Mouse (Mus musculus): ENCODE data around the gene Mrps35. TPM values are rescaled to one million over a fixed set of nuclear protein-coding genes. Genes with fewer than 3 reads are reported as not detected.

Gene Mrps35
- polyA plus RNA-seq (2016; fragmentation: Nextera tagmentation; extraction: Ambion mirVana): 109 and 122 TPM in 2 replicates

DNA sequence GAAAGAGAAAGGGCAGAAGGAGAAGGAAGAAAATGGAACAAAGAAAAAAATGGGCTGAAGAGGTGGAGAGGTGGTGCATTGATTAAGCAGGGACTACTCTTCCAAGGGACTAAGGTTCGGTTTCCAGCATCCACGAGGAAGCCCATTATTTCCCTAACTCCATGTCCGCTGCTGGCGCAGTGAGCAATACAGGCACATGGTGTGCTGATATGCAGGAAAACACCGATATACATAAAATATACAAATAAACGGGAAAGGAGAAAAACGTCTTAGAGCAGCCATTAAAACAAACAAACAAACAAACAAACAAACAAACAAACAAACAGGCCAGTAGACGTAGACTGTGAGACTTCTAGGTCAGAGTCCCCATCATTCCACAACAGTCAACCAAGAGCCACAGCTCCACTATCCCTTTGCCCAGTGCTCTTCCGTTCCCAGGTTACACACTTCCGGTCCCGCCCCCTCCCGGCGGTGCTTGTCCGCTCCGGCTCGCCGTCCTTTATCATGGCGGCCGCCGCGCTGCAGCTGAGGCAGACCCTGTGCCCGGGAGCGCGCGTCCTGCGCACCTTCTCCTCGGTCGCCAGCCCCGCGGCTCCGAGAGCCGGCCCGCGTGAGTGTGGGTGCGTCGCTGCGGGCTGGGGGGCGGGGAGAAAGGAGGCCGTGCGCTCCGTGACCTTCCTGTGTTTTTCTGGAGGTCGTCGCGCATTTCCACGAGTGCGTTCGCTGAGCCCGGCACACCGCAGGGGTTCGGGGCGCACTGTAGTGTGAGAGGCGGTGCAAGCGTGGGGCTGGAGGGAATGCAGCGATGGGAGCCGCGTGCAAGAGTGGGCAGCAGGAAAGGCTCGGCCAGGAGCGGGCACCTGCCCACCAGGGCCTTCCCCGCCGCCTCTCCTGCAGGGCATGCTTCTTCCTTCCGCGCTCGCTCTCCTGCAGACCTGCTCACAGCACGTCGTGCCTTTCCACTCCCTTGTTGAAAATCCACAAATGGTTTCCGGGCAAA lies at the start of gene Mrps35:
TSS of gene Mrps35 (plus strand) at position 474 of the 1,000 bp plus-strand sequence.
- Histone ChIP-seq H3K27ac (replicated peaks) (peak within 1 kb of the TSS; percentile 99), H3K36me3 (replicated peaks) (peaks cover 17% of the 10 kb centered on the region), H3K27me3 (replicated peaks; ENCODE audit: low read depth, poor library complexity, severe bottlenecking) (0 out of 2 replicates have a peak, but pooled peaks cover 4% of the 10 kb centered on the region), H3K4me1 (peaks cover 13% of the 10 kb centered on the region), H3K9me3 (no peaks in the 10 kb centered on the region), H3K4me3 (peak within 1 kb of the TSS; percentile 88)
- WGBS: 3% methylated on average over 66 of the region's 66 CpGs
- peak; percentile 94 for DNase-seq (ENCODE audit: low spot score)

DNA sequence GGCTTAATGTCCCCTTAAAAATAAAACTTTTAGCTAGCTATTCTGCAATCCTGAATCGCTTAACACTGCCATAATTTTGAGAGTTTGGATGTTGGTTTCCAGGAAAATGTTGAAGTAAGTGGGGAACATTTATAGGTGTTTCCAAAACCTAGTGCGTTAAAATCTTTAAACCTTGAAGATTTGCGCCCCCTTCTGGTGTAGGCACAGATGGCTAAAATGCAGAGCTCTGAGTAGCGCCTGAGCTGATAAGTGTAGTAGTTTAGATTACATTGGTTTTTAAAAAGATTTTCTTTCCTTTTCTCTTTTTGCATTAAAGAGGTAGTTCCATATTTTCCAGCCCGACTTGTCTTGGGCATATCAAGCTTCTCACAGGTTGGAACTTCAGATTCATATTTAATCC lies 48.3 kb upstream of the Mrps35 start:
- WGBS: 45% methylated on average over 5 of the region's 5 CpGs
- peak; percentile 50 for DNase-seq (ENCODE audit: low spot score)
- Histone ChIP-seq H3K9me3 (no peaks in the 10 kb centered on the region), H3K27me3 (replicated peaks; ENCODE audit: low read depth, poor library complexity, severe bottlenecking) (no peaks in the 10 kb centered on the region), H3K27ac (replicated peaks) (no peak overlapping the region), H3K4me1 (no peaks in the 10 kb centered on the region), H3K36me3 (replicated peaks) (peaks cover 26% of the 10 kb centered on the region), H3K4me3 (no peak overlapping the region)

DNA sequence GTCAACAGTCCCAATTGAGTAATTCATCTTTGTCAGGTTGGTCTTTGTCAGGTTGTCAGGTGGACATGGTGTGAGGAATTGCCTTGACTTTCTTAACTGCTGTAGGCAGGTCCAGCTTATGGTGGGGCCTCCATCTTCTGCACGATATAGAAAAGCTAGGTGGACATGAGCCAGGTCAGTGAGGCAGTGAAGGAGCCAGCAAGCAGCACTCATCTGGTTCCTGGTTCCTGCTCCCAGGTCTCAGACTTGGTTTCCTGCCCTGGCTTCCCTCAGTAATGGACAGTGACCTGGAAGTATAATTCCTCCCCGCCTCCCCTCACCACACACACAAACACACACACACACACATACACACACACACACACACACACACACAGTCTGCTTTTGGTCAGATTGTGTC lies 47.2 kb upstream of the Mrps35 start:
- WGBS: 82% methylated on average over 2 of the region's 2 CpGs

DNA sequence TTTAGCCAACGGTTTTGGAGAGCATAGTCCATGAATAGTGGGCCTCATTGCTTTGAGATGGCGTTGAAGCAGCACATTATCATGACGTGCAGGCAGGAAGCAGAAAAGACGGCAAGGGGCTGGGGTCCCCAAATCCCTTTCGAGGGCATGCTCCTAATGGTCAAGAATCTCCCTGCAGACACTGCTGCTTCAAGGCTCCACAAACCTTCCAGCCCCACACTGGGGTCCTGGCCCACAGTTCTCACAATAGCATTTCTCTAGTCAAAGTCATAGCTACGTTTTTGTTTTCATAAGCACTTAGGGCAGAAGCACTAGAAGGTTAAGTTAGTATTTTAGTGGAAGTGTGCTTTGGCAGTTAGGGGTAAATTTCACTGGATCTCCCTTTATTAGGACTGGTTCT lies 46.7 kb upstream of the Mrps35 start:
- 90% methylated on average over 6 of the region's 6 CpGs for WGBS
- Histone ChIP-seq H3K4me1 (no peaks in the 10 kb centered on the region), H3K27me3 (replicated peaks; ENCODE audit: low read depth, poor library complexity, severe bottlenecking) (no peaks in the 10 kb centered on the region), H3K27ac (replicated peaks) (no peak overlapping the region), H3K36me3 (replicated peaks) (peaks cover 33% of the 10 kb centered on the region), H3K9me3 (no peaks in the 10 kb centered on the region), H3K4me3 (no peak overlapping the region)
- no peak for DNase-seq (ENCODE audit: low spot score)

More for the DNA sequence above, 47.2 kb upstream of the Mrps35 start:
- no peak overlapping the region for H3K27ac ChIP-seq (replicated peaks)
- H3K4me3 ChIP-seq: no peak overlapping the region
- H3K36me3 ChIP-seq (replicated peaks): peaks cover 31% of the 10 kb centered on the region
- H3K27me3 ChIP-seq (replicated peaks; ENCODE audit: low read depth, poor library complexity, severe bottlenecking): no peaks in the 10 kb centered on the region
- no peaks in the 10 kb centered on the region for H3K4me1 ChIP-seq
- DNase-seq (ENCODE audit: low spot score): no peak
- no peaks in the 10 kb centered on the region for H3K9me3 ChIP-seq

DNA sequence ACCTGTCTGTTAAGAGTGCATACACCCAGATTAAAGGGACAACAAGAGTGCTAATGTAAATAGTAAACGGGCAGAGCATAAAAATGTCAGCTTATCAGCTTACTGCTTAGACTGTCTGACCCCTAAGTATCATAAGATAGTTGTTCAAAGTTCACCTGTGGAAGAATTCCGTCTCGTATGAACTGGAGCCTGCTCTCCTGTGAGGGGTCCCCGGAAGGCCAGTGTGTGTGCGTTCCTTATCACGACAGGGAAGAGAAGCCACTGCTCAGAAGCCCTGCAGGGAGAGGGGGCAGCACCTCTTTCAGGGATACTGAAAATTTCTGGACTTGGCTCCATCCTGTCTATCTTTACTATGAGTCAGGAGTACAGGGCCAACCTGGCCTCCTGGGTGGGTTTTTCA lies 45.6 kb upstream of the Mrps35 start:
- Histone ChIP-seq H3K27ac (replicated peaks) (no peak overlapping the region), H3K36me3 (replicated peaks) (peaks cover 38% of the 10 kb centered on the region), H3K27me3 (replicated peaks; ENCODE audit: low read depth, poor library complexity, severe bottlenecking) (no peaks in the 10 kb centered on the region), H3K9me3 (no peaks in the 10 kb centered on the region), H3K4me3 (no peak overlapping the region), H3K4me1 (no peaks in the 10 kb centered on the region)
- DNase-seq (ENCODE audit: low spot score): no peak
- 89% methylated on average over 6 of the region's 6 CpGs for WGBS

DNA sequence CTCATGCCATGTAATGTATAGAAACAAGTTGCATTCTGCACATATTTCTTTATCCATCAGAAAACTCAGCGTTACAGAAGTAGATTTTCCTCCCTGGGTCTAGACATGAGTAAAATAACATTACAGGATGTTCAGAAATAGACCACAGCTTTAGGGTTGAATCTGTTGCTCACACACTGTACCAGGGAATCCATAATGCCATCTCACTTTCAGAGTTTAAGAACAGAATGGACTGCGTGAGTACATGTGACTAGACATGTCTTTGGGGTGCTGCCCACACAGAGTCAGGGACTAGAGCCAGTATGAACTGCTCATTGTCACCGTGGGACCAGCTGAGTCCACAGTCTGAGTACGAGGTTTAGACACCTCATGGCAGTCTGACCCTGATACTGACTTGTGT lies 43.9 kb upstream of the Mrps35 start:
- H3K9me3 ChIP-seq: no peaks in the 10 kb centered on the region
- no peaks in the 10 kb centered on the region for H3K27me3 ChIP-seq (replicated peaks; ENCODE audit: low read depth, poor library complexity, severe bottlenecking)
- no peaks in the 10 kb centered on the region for H3K4me1 ChIP-seq
- no peak overlapping the region for H3K27ac ChIP-seq (replicated peaks)
- no peak overlapping the region for H3K4me3 ChIP-seq
- WGBS: 90% methylated on average over 4 of the region's 4 CpGs
- H3K36me3 ChIP-seq (replicated peaks): peaks cover 45% of the 10 kb centered on the region
- no peak for DNase-seq (ENCODE audit: low spot score)

DNA sequence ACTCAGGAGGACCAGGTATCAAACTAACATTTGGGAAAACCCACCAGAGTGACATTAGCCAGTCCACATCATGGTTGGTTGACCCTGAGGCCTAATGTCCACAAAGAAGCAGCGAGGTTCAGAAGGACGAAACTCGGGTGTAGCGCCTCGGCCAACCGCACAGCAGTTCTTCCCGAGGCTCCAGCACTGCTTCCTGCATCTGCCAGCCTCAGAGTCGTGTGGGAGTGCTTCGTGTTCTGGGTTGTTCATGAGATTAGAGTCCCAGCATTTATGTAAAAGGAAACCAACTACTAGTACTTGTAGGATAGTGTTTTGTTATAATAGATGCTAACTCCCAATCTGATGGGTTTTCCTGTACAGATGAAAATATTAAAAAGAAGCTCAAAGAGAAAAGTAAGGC lies 43.3 kb upstream of the Mrps35 start:
- H3K36me3 ChIP-seq (replicated peaks): peaks cover 45% of the 10 kb centered on the region
- DNase-seq (ENCODE audit: low spot score): no peak
- 91% methylated on average over 9 of the region's 9 CpGs for WGBS
- H3K4me1 ChIP-seq: no peaks in the 10 kb centered on the region
- H3K27ac ChIP-seq (replicated peaks): no peak overlapping the region
- no peak overlapping the region for H3K4me3 ChIP-seq
- no peaks in the 10 kb centered on the region for H3K27me3 ChIP-seq (replicated peaks; ENCODE audit: low read depth, poor library complexity, severe bottlenecking)
- no peaks in the 10 kb centered on the region for H3K9me3 ChIP-seq

DNA sequence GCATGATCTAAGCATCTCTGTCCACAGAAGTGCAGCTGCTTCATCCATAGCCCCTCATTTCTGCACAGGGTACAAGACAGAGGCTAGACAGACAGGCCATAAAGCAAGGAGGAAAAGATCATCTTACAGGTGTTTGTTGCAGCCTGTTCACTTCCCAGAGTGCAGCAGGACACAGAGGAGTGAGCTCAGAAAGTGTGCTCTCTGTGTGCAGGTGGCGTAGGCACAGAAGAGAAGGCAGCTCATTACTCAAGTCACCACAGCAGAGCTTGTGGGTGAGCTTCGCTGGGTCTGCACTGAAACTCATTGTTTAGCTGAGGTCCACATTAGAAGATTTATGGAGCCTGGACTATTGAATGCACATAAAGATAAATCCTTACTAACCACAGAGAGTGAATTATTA lies 42.8 kb upstream of the Mrps35 start:
- Histone ChIP-seq H3K27me3 (replicated peaks; ENCODE audit: low read depth, poor library complexity, severe bottlenecking) (no peaks in the 10 kb centered on the region), H3K4me3 (no peak overlapping the region), H3K4me1 (no peaks in the 10 kb centered on the region), H3K27ac (replicated peaks) (no peak overlapping the region), H3K9me3 (no peaks in the 10 kb centered on the region), H3K36me3 (replicated peaks) (peaks cover 45% of the 10 kb centered on the region)
- no peak for DNase-seq (ENCODE audit: low spot score)
- 90% methylated on average over 2 of the region's 2 CpGs for WGBS

DNA sequence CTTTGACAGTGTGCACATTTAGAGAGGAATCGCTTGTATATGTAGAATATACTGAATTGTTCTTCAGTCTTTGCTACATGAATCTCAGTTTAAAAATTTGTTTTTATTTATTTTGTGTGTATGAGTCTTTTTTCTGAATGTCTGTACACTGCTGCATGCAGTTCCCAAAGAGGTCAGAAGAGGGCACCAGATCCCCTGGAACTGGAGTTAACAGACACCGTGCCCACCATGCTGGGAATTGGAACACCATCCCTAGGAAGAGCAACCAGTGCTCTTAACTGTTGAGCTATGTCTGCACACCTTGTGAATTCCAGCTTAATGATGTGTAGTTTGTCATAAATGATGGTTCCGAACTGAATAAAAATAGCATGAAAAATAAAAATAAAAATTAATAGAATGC lies 34.4 kb upstream of the Mrps35 start:
- no peaks in the 10 kb centered on the region for H3K27me3 ChIP-seq (replicated peaks; ENCODE audit: low read depth, poor library complexity, severe bottlenecking)
- no peaks in the 10 kb centered on the region for H3K9me3 ChIP-seq
- H3K27ac ChIP-seq (replicated peaks): no peak overlapping the region
- peak; percentile 59 for DNase-seq (ENCODE audit: low spot score)
- H3K4me1 ChIP-seq: no peaks in the 10 kb centered on the region
- WGBS: 58% methylated on average over 3 of the region's 3 CpGs
- peaks cover 24% of the 10 kb centered on the region for H3K36me3 ChIP-seq (replicated peaks)
- H3K4me3 ChIP-seq: no peak overlapping the region

DNA sequence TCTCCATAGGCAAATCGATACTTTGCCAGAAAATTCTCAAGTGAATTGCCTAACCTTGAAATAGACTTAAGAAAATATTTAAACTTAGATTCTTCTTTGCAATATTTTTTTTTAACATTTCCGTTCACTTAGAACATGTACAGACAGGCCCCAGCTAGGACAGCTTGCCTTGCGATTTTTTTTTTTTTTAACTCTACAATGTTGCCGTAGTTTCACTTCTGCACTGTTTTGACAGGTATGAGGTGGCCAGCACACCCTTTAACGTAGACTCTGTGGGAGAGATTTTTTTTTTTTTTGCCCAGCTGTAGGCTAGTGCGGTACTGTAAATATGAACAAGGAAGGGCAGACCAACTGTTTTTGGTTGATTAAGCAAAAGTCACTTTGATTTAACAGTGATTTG lies 32.2 kb upstream of the Mrps35 start:
- no peak overlapping the region for H3K27ac ChIP-seq (replicated peaks)
- WGBS: 89% methylated on average over 6 of the region's 6 CpGs
- no peak overlapping the region for H3K4me3 ChIP-seq
- no peaks in the 10 kb centered on the region for H3K4me1 ChIP-seq
- H3K27me3 ChIP-seq (replicated peaks; ENCODE audit: low read depth, poor library complexity, severe bottlenecking): no peaks in the 10 kb centered on the region
- DNase-seq (ENCODE audit: low spot score): no peak
- peaks cover 28% of the 10 kb centered on the region for H3K36me3 ChIP-seq (replicated peaks)
- no peaks in the 10 kb centered on the region for H3K9me3 ChIP-seq

DNA sequence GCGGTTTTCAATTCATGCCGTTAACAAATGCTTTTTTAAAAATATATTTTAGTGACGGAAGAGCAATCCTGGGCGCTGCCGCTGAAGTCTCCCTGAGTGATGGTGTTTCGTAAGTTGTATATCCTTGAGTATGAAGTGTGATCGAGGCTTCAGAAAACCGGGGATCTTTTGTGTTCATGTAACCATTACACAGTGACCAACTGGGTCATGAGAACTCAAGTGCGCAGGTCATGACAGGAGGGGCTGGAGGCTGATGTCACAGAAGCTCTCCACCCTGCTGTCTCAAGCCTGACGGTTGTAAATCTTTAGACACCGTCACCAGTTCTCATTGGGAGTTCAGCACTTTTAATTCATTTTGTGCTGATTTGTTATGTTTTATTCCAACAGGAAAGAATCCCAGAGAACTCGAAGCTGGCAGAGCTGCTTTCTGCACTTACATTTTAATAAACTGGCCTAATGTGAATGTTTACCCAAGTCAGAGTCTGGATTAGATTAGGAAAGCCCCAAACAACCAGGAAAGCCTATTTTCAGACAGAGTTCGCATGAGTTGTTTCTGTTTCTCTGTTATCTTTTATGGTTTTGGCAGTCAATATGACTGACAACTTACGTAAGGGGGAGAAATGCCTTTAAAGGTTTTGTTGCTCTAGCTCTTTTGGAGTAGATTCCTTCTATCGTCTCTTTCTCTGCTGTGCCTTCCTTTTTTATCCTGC lies 31.6 kb upstream of the Mrps35 start:
- no peak overlapping the region for H3K27ac ChIP-seq (replicated peaks)
- DNase-seq (ENCODE audit: low spot score): no peak

DNA sequence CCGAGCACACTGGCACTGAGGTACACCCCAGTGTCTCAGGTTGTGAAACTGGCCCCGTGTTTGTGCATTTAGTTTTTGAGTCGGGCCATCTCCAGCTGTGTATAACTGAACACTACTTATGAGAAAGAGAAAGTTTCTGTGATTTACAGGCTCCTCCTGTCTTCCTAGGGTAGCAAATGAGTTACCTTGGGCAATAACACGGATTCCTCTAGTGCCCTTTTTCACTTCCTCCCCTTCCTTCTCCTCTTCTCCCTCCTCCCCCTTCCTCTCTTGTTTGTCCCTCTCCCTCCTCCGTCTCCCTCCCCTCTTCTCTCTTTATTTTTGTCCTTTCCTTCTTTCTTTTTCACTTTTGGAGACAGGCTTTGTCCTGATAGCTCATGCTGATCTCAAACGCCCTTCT lies 31.0 kb upstream of the Mrps35 start:
- H3K27me3 ChIP-seq (replicated peaks; ENCODE audit: low read depth, poor library complexity, severe bottlenecking): no peaks in the 10 kb centered on the region
- 77% methylated on average over 6 of the region's 6 CpGs for WGBS
- no peak overlapping the region; the same call in 1 of the 2 replicates for H3K27ac ChIP-seq (replicated peaks)
- H3K4me1 ChIP-seq: no peaks in the 10 kb centered on the region
- H3K36me3 ChIP-seq (replicated peaks): peaks cover 29% of the 10 kb centered on the region
- no peak for DNase-seq (ENCODE audit: low spot score)
- H3K4me3 ChIP-seq: no peak overlapping the region
- no peaks in the 10 kb centered on the region for H3K9me3 ChIP-seq

More for the DNA sequence above, 31.6 kb upstream of the Mrps35 start:
- no peaks in the 10 kb centered on the region for H3K9me3 ChIP-seq
- H3K4me3 ChIP-seq: no peak overlapping the region
- H3K27me3 ChIP-seq (replicated peaks; ENCODE audit: low read depth, poor library complexity, severe bottlenecking): no peaks in the 10 kb centered on the region
- 91% methylated on average over 15 of the region's 15 CpGs for WGBS
- H3K4me1 ChIP-seq: no peaks in the 10 kb centered on the region
- H3K36me3 ChIP-seq (replicated peaks): peaks cover 25% of the 10 kb centered on the region
